Mouse (Mus musculus) heart, embryonic 12.5 days (tissue): Measurements from ENCODE around the gene Pax7. TPM values are rescaled to one million over a fixed set of nuclear protein-coding genes. Genes with fewer than 3 reads are reported as not detected.

Source experiments
- ATAC-seq: fragments of 200-750 bp; cut with Nextera tagmentation; 2 replicates; pipeline ENCODE4 v1.8.0; 2017; ENCODE audit warnings: moderate TSS enrichment, moderate library complexity; ENCODE audit not compliant: insufficient number of reproducible peaks, low FRiP score
- H3K27ac ChIP-seq: fragments of 300-500 bp; sonication (generic); 2 replicates; pipeline ENCODE4 v1.5.1; 2016; ENCODE audit warnings: mild to moderate bottlenecking, moderate library complexity; ENCODE audit not compliant: poor library complexity, severe bottlenecking
- H3K27me3 ChIP-seq: fragments of 300-500 bp; sonication (generic); replicated peaks from 2 replicates; pipeline ENCODE4 v1.6.1; 2016; ENCODE audit warnings: mild to moderate bottlenecking, moderate library complexity
- H3K36me3 ChIP-seq: fragments of 300-500 bp; sonication (generic); 2 replicates; pipeline ENCODE4 v1.6.1; 2016; ENCODE audit warnings: mild to moderate bottlenecking, moderate library complexity
- H3K4me1 ChIP-seq: fragments of 300-500 bp; sonication (generic); replicated peaks from 2 replicates; pipeline ENCODE4 v1.6.1; 2016; ENCODE audit warnings: mild to moderate bottlenecking
- H3K4me2 ChIP-seq: fragments of 300-500 bp; sonication (generic); 2 replicates; pipeline ENCODE4 v1.6.1; 2016; ENCODE audit warnings: mild to moderate bottlenecking, moderate library complexity
- H3K4me3 ChIP-seq: fragments of 300-500 bp; sonication (generic); 2 replicates; pipeline ENCODE4 v1.5.1; 2016; ENCODE audit warnings: mild to moderate bottlenecking
- H3K9ac ChIP-seq: fragments of 300-500 bp; sonication (generic); 2 replicates; pipeline ENCODE4 v1.6.1; 2016; ENCODE audit warnings: mild to moderate bottlenecking, moderate library complexity
- H3K9me3 ChIP-seq: fragments of 300-500 bp; sonication (generic); replicated peaks from 2 replicates; pipeline ENCODE4 v1.6.1; 2016; ENCODE audit warnings: mild to moderate bottlenecking, moderate library complexity
- WGBS: fragments of 180-500 bp; shearing (Covaris S2); methylation state at CpG from one replicate; pipeline ENCODE4 v1.1.7; 2016; 5-methylcytosine and 5-hydroxymethylcytosine counted together
- polyA plus RNA-seq: library from polyadenylated mRNA; unstranded; fragments of >200 nt; fragmentation: Nextera tagmentation; extraction: Ambion mirVana; gene quantifications from 2 replicates; pipeline ENCODE4 v1.2.1, GENCODE M21; 2016

The Pax7 gene
- 0.04 and 0.06 TPM in 2 replicates for polyA plus RNA-seq

DNA sequence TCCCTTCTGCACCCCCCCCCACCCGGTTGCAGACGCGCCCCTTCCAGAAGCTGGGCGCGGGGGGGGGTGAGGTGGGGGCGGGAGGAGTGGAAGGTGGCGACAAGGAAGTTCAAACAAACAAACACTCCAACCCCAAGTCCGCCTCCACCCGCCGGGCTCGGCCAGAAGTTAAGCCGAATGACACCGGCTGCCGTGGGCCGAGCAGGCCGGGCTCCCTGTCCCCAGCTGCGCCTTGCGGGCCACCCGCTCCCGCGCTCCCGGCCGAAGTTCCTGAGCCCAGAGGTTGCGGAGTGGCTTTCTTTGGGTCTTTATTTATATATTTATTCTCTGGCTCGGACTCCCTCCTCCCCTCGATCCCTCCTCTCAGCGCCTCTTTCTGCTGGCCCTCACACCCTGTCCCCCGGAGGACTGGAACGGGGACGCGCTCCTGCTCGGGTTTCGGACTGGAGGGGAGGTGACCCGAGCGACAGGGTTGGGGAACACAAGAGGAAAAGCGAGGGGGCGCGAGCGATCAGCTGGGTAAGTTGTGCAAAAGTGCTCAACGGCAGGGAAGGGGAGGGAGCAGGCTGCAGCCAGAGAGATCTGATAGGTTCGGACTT is at the start of gene Pax7:
Gene Pax7, minus strand, starts transcription at position 493 of the 599 bp plus-strand sequence.
- H3K27ac ChIP-seq = no peak within 1 kb of the TSS

DNA sequence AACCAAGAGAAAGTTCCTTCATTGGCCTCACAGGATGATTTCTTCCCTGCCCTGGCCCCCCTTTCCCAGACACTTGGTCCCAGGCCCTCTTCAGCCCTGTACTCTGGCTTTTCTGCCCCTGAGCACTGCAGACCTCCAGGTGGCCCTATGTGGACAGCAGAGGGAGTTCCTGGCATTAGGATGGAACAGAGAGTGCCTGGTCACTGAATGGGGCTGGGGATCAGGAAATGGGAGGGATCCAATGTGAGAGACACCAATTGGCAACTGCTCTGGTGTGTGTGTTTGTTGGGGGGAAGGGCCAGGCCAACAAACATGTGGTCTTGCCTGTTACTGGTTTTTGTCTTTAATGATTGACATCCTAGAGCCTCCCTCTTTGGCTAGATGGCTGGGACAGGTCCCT is 48.5 kb upstream of the Pax7 start:
- Histone ChIP-seq H3K36me3 (no peaks in the 10 kb centered on the region), H3K27me3 (peaks cover 9% of the 10 kb centered on the region), H3K4me2 (no peak overlapping the region), H3K4me1 (no peaks in the 10 kb centered on the region), H3K9ac (no peak overlapping the region), H3K4me3 (no peak overlapping the region), H3K9me3 (no peaks in the 10 kb centered on the region), H3K27ac (no peak overlapping the region)
- ATAC-seq = no peak

More for the DNA sequence above, at the start of gene Pax7:
- Histone ChIP-seq H3K4me1 (peaks cover 10% of the 10 kb centered on the region), H3K9me3 (no peaks in the 10 kb centered on the region), H3K9ac (peak within 1 kb of the TSS; percentile 31; the same call in 1 of the 2 replicates), H3K4me3 (peak within 1 kb of the TSS; percentile 33), H3K4me2 (peak within 1 kb of the TSS; percentile 52), H3K27me3 (peaks cover 99% of the 10 kb centered on the region), H3K36me3 (no peaks in the 10 kb centered on the region)
- WGBS = under 1% methylated on average over 35 of the region's 41 CpGs
- no peak for ATAC-seq

DNA sequence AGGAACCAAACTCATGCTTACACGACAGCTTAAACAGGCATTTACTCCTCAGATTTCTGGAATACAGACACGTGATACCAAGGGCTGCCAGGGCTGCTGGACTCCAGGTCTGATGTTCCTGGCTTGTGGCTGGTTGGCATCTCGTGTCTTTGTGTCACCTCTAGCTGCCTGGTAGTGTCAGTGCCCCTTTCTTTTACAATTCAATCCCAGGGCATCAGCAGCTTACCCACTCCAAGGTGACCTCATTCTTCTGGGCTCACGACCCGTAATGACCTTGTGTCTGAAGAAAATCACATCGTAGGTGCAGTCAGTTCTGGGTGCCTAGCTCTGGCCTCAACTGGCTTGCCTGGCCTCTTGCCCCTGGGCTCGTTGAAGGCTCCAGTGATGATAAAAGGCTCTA is 46.0 kb upstream of the Pax7 start:
- ATAC-seq = no peak
- Histone ChIP-seq H3K4me3 (no peak overlapping the region), H3K4me2 (no peak overlapping the region), H3K36me3 (no peaks in the 10 kb centered on the region), H3K27me3 (peaks cover 13% of the 10 kb centered on the region), H3K27ac (no peak overlapping the region), H3K9ac (no peak overlapping the region), H3K9me3 (no peaks in the 10 kb centered on the region; the same call in 1 of the 2 replicates), H3K4me1 (no peaks in the 10 kb centered on the region)
- WGBS = 66% methylated on average over 7 of the region's 7 CpGs

DNA sequence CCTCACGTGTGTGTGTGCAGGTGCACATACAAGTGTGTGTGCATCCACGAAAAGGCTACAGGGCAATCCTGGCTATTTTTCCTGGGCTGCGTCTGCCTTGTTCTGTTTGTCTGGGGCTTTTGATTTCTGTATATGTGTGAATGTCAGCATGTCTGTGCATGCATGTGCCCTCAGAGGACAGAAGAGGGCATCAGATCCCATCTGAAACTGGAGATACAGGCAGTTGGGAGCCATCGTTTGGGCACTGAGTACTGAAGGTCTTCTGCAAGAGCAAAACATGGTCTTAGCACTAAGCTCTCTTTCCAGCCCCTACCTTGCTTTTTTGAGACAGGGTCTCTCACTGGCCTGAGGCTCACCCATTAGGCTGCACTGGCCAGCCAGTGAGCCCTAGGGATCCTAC is 45.1 kb upstream of the Pax7 start:
- 58% methylated on average over 4 of the region's 4 CpGs for WGBS
- no peak overlapping the region for H3K27ac ChIP-seq
- H3K27me3 ChIP-seq = peaks cover 13% of the 10 kb centered on the region
- no peaks in the 10 kb centered on the region; the same call in 1 of the 2 replicates for H3K9me3 ChIP-seq
- H3K36me3 ChIP-seq = no peaks in the 10 kb centered on the region
- no peak for ATAC-seq
- no peak overlapping the region for H3K4me2 ChIP-seq
- H3K9ac ChIP-seq = no peak overlapping the region
- no peak overlapping the region for H3K4me3 ChIP-seq
- no peaks in the 10 kb centered on the region for H3K4me1 ChIP-seq

DNA sequence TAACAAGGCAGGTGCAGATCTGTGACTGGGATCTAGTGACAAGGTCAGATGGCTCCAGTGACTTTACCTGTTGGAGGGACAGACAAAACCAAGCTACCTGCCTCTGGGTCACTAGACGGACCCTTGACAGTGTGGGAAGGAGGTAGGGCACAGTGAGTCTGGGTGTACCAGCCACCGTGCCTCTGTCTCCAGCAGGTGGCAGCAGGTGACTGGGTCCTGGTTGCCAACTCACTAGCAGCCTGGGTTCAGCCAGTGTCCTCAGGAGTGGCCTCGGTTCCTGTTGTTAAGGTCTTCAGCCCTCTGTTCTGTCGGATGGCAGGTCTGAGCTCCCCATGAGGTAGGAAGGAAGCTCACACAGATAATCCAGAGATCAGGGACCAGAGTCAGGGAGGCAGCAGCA is 43.9 kb upstream of the Pax7 start:
- Histone ChIP-seq H3K4me2 (no peak overlapping the region), H3K9me3 (no peaks in the 10 kb centered on the region; the same call in 1 of the 2 replicates), H3K4me3 (no peak overlapping the region), H3K27ac (no peak overlapping the region), H3K36me3 (no peaks in the 10 kb centered on the region), H3K4me1 (no peaks in the 10 kb centered on the region), H3K9ac (no peak overlapping the region), H3K27me3 (peaks cover 13% of the 10 kb centered on the region; the same call in 1 of the 2 replicates)
- WGBS = 4% methylated on average over 4 of the region's 4 CpGs
- no peak for ATAC-seq

DNA sequence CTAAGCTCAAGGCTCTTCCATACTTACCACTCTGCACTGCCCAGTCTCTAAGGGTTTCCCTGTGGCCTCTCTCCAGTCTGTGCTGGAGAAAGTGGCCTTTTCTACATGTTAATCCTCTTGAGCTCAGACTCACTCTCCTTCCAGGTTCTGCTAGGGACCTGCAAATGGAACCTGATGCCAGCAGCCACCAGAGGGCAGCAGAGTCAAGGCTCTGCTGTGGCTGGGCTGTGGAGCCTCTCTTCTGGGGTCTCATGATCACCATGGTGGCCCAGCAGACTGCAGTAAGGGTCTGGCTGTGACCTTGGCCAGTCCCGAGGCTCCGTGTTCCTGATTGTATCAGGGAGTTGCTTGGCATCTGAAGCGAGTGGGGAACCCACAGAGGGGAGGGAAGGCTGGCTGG is 39.3 kb upstream of the Pax7 start:
- H3K9ac ChIP-seq = no peak overlapping the region
- 6% methylated on average over 3 of the region's 3 CpGs for WGBS
- ATAC-seq = no peak

DNA sequence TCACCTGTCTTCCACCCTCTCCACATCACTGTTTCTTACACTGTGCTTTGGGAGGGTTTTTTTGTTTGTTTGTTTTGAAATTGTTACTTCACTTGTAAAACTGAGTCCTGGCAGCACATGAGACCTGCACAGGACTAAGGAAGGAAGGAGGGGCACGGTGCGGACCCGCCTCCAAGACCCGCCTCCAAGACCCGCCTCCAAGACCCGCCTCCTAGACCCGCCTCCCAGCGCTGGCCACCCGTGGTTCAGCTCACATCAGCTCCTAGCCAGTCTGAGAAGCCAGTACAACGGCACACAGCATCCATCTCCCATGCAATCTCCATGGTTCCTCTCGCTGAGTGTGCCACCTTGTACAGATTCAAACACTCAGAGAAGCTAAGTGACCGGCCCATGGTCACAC is 38.4 kb upstream of the Pax7 start:
- no peaks in the 10 kb centered on the region for H3K4me1 ChIP-seq
- no peak for ATAC-seq
- no peaks in the 10 kb centered on the region for H3K36me3 ChIP-seq
- H3K9ac ChIP-seq = no peak overlapping the region
- WGBS = 19% methylated on average over 12 of the region's 12 CpGs
- H3K4me3 ChIP-seq = no peak overlapping the region
- H3K27ac ChIP-seq = no peak overlapping the region
- H3K9me3 ChIP-seq = peaks cover 6% of the 10 kb centered on the region; the same call in 1 of the 2 replicates
- H3K27me3 ChIP-seq = peaks cover 29% of the 10 kb centered on the region
- H3K4me2 ChIP-seq = no peak overlapping the region

More for the DNA sequence above, 39.3 kb upstream of the Pax7 start:
- H3K36me3 ChIP-seq = no peaks in the 10 kb centered on the region
- no peak overlapping the region for H3K27ac ChIP-seq
- peaks cover 30% of the 10 kb centered on the region for H3K27me3 ChIP-seq
- H3K4me1 ChIP-seq = no peaks in the 10 kb centered on the region
- H3K4me3 ChIP-seq = no peak overlapping the region
- H3K4me2 ChIP-seq = no peak overlapping the region
- H3K9me3 ChIP-seq = peaks cover 6% of the 10 kb centered on the region; the same call in 1 of the 2 replicates

DNA sequence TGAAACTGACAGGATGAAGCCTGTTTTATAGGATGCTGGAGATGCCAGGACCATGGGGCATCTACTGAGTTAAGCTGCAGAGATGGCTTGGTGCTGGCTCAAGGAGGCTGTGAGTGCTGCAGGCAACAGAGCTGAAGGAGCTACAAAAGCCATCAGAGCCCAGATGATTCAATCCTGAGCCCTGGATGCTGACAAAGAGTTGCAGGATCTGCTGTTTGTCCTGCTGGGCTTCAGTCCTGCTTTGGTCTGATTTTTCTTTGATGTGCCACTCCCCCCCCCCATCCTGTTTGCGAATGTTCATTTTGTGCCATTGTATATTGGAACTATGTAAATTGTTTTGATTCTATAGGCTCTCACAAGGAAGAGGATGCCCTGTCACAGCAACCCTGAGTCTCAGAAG is 29.9 kb upstream of the Pax7 start:
- peaks cover 5% of the 10 kb centered on the region; the same call in 1 of the 2 replicates for H3K9me3 ChIP-seq
- 69% methylated on average over 1 of the region's 1 CpGs for WGBS
- no peak overlapping the region for H3K9ac ChIP-seq
- H3K4me2 ChIP-seq = no peak overlapping the region
- ATAC-seq = no peak
- H3K4me1 ChIP-seq = no peaks in the 10 kb centered on the region
- peaks cover 41% of the 10 kb centered on the region for H3K27me3 ChIP-seq
- H3K4me3 ChIP-seq = no peak overlapping the region
- H3K36me3 ChIP-seq = no peaks in the 10 kb centered on the region
- H3K27ac ChIP-seq = no peak overlapping the region

DNA sequence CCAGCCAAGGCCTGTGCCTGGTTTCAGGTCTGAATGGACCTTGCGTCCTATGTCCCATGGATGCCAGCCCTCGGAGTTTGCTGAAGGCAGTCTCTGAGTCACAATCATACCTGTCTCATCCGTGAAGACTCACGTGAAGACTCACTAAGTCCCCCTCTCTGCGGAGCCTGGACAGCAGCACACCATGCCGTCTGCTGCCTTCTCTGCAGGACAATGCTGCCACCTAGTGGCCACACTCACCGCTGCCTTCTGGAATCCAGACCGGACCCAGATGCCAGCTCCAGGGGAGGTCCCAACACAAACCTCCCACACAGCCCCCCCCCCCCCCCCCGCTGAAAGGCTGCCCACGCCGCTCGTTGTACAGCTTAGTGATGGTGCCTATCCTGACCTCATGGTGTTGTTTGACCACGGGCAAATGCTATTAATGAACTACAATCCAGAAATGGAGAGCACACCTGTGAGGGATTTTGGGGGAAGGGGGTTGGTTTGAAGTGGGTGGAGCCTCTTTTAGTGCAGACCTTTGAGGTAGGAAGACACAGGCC is 25.4 kb upstream of the Pax7 start:
- 0 out of 2 replicates have a peak, but pooled peaks have one; percentile 11 for ATAC-seq
- 2% methylated on average over 13 of the region's 13 CpGs for WGBS
- no peaks in the 10 kb centered on the region for H3K36me3 ChIP-seq
- no peaks in the 10 kb centered on the region for H3K4me1 ChIP-seq
- H3K4me3 ChIP-seq = no peak overlapping the region
- no peak overlapping the region for H3K9ac ChIP-seq
- 0 out of 2 replicates have a peak, but pooled peaks cover 3% of the 10 kb centered on the region for H3K9me3 ChIP-seq
- no peak overlapping the region for H3K4me2 ChIP-seq
- no peak overlapping the region for H3K27ac ChIP-seq
- peaks cover 73% of the 10 kb centered on the region for H3K27me3 ChIP-seq

DNA sequence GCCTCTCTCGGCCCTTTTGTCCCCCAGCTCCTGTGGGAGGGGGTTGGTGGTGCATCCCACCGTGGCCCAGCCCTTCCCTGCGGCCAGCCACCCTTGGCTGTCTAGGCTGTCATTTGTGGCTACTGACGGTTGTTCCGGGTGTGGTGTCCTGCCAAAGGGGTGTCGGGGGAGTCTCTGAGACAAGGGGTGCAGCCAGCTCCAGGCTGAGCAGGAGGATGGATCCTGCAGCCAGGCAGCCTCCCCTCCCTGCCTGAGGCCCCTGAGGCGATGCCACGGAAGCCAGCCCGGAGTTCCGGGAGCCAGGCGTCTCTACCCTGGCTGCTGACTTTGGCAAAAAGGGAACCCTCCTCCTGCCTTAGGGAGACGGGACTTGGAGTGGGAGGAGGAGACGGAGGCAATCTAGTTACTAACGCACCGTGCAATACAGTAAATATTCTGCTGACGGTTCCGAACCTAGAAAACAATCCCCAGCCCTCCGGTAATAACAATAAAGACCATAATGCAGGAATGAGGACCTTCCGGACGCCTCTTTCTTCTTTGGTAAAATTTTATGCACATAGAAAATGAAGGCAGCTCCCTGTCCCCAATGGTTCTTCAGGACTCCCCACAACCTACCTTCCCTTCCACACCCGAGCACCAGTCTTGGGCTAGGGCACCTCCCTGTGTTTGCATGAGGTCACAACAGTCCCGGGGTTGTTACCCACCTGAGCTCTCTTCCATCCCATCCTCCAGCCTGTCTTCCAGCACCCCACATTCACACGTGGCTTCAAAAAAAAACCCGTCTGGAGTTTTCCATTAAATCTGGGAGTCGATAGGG is 19.1 kb upstream of the Pax7 start:
- peaks cover 14% of the 10 kb centered on the region for H3K4me1 ChIP-seq
- H3K9me3 ChIP-seq = no peaks in the 10 kb centered on the region
- H3K4me2 ChIP-seq = peak overlapping the region; percentile 22; the same call in 1 of the 2 replicates
- H3K27me3 ChIP-seq = peaks cover 98% of the 10 kb centered on the region
- WGBS = 3% methylated on average over 25 of the region's 25 CpGs
- H3K4me3 ChIP-seq = no peak overlapping the region
- no peak overlapping the region for H3K27ac ChIP-seq
- no peak for ATAC-seq
- H3K36me3 ChIP-seq = no peaks in the 10 kb centered on the region
- no peak overlapping the region for H3K9ac ChIP-seq

DNA sequence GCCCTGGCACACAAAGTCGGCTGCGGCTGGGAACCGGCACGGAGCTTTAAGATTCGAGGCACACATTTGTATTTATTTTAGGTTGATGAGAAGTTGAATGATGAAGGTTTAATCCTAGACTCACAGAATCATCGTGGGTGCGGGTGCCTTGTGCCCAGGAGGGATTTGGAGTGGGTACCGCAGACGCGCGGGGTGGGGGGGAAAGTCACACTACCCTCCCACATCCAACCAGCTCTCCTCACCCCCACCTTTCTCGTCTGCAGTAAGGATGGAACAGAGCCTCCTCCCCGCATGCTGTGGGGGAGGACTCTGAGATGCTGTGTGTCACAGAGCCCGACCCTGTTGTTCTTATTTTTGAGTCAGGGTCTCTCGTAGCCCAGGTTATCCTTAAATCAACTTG is 18.1 kb upstream of the Pax7 start:
- H3K9ac ChIP-seq = no peak overlapping the region
- H3K36me3 ChIP-seq = no peaks in the 10 kb centered on the region
- H3K4me3 ChIP-seq = no peak overlapping the region
- ATAC-seq = no peak
- peaks cover 97% of the 10 kb centered on the region for H3K27me3 ChIP-seq
- H3K9me3 ChIP-seq = no peaks in the 10 kb centered on the region
- 16% methylated on average over 15 of the region's 15 CpGs for WGBS
- H3K4me1 ChIP-seq = peaks cover 14% of the 10 kb centered on the region
- H3K4me2 ChIP-seq = no peak overlapping the region
- H3K27ac ChIP-seq = no peak overlapping the region
